Mouse (Mus musculus): ENCODE results near the gene Tmem267. TPM values are rescaled to one million over a fixed set of nuclear protein-coding genes. Genes with fewer than 3 reads are reported as not detected.
"Not testable (repeated sequence)": the region's sequence is repeated elsewhere in the genome, so short reads cannot be mapped to it uniquely, and the experiment has no call there.

The Tmem267 gene
- polyA plus RNA-seq (2016; fragmentation: Nextera tagmentation; extraction: Ambion mirVana), result 2.3 and 2.9 TPM in 2 replicates

GRCm38 (mm10) chr13:119487880-119488580 lies at the start of gene Tmem267, which contains the start of gene 3110070M22Rik:
Tmem267 (plus strand) TSS chr13:119488039.
3110070M22Rik (minus strand) TSS chr13:119488383.
- no peak for ATAC-seq (ENCODE audit: low FRiP score, low read depth)
- WGBS, result 77% methylated on average over 87 of the region's 87 CpGs
- H3K4me2 ChIP-seq (replicated peaks), result peak within 1 kb of the TSS; percentile 22
- peaks cover 18% of the 10 kb centered on the region for H3K9me3 ChIP-seq
- peak within 1 kb of the TSS; percentile 26 for H3K27ac ChIP-seq (replicated peaks)
- H3K27me3 ChIP-seq, result no peaks in the 10 kb centered on the region
- H3K9ac ChIP-seq (replicated peaks), result no peak within 1 kb of the TSS
- no peak within 1 kb of the TSS for H3K4me3 ChIP-seq
- H3K4me1 ChIP-seq, result no peaks in the 10 kb centered on the region
- peaks cover 25% of the 10 kb centered on the region for H3K36me3 ChIP-seq

DNA sequence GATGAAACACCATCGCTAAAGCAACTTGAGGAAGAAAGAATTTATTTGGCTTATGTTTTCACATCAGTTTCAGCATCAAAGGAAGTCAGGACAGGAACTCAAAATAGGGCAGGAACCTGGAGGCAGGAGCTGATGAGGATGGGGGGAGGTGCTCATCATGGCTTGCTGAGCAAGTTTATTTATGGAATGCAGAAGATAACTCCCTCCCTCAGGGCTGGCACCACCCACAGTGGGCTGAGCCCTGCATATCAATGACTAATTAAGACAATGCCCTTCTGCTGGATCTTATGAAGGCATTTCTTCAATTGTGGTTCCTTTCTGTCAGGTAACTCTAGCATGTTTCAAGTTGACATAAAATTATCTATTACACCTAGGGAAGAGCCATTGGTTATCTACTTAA lies 45.6 kb upstream of the Tmem267 start:
- Histone ChIP-seq H3K4me2 (replicated peaks) (no peak overlapping the region), H3K9me3 (no peaks in the 10 kb centered on the region), H3K9ac (replicated peaks) (no peak overlapping the region), H3K4me3 (no peak overlapping the region), H3K27me3 (no peaks in the 10 kb centered on the region), H3K4me1 (no peaks in the 10 kb centered on the region), H3K36me3 (peaks cover 61% of the 10 kb centered on the region), H3K27ac (replicated peaks) (no peak overlapping the region)
- WGBS, result 88% methylated on average over 1 of the region's 1 CpGs
- ATAC-seq (ENCODE audit: low FRiP score, low read depth), result no peak

GRCm38 (mm10) chr13:119453563-119453962 lies 34.3 kb upstream of the Tmem267 start:
- H3K4me1 ChIP-seq, result no peaks in the 10 kb centered on the region
- H3K27ac ChIP-seq (replicated peaks), result no peak overlapping the region
- H3K4me3 ChIP-seq, result no peak overlapping the region
- H3K9me3 ChIP-seq, result no peaks in the 10 kb centered on the region
- H3K4me2 ChIP-seq (replicated peaks), result no peak overlapping the region
- H3K9ac ChIP-seq (replicated peaks), result no peak overlapping the region
- peaks cover 47% of the 10 kb centered on the region for H3K36me3 ChIP-seq
- no peak for ATAC-seq (ENCODE audit: low FRiP score, low read depth)
- no peaks in the 10 kb centered on the region for H3K27me3 ChIP-seq
- 92% methylated on average over 4 of the region's 4 CpGs for WGBS

GRCm38 (mm10) chr13:119455082-119455481 lies 32.8 kb upstream of the Tmem267 start:
- no peak for ATAC-seq (ENCODE audit: low FRiP score, low read depth)
- no peaks in the 10 kb centered on the region for H3K9me3 ChIP-seq
- H3K4me1 ChIP-seq, result no peaks in the 10 kb centered on the region
- no peak overlapping the region for H3K9ac ChIP-seq (replicated peaks)
- H3K36me3 ChIP-seq, result peaks cover 51% of the 10 kb centered on the region
- H3K27me3 ChIP-seq, result no peaks in the 10 kb centered on the region
- no peak overlapping the region for H3K27ac ChIP-seq (replicated peaks)
- no peak overlapping the region for H3K4me2 ChIP-seq (replicated peaks)
- H3K4me3 ChIP-seq, result no peak overlapping the region

- ATAC-seq (ENCODE audit: low FRiP score, low read depth), result no peak
- H3K4me1 ChIP-seq, result no peaks in the 10 kb centered on the region
- H3K9ac ChIP-seq (replicated peaks), result no peak overlapping the region
- H3K27me3 ChIP-seq, result no peaks in the 10 kb centered on the region
- peaks cover 38% of the 10 kb centered on the region for H3K36me3 ChIP-seq
- no peak overlapping the region for H3K27ac ChIP-seq (replicated peaks)
- no peak overlapping the region for H3K4me3 ChIP-seq
- no peak overlapping the region for H3K4me2 ChIP-seq (replicated peaks)
- 98% methylated on average over 7 of the region's 7 CpGs for WGBS
- no peaks in the 10 kb centered on the region for H3K9me3 ChIP-seq
These were observed 31.5 kb upstream of the Tmem267 start for GRCm38 (mm10) chr13:119456342-119456741.

DNA sequence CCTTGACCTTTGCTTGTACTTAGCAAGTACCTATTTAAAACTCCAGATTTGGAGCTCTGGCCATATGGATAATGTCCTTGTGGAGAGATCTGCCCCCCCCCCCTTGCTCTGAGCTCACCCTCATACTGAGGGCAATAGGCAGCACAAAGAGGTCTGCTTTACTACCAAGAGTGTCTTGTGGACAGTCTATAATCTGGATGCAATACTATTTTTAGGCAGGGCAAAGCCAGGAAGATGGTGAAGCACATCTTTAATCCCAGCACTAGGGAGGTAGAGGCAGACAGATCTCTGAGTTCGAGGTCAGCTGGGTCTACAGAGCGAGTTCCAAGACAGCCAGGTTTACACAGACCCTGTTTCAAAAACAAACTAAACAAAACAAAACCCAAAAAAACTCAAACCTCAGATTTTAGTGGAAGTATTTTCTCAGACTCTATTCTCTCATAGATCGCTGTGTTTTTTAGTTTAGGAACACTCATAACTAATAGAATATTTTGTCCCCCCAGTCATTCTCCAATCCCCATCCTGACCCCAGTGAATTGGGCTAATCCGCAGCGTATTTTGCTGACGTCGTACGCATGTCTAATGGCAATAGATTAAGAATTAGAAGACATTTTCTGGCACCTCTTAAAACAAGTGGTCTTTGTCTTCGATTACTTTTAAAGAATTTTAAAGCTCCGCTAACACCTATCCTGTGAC lies 25.8 kb upstream of the Tmem267 start:
- 8% methylated on average over 10 of the region's 10 CpGs for WGBS
- ATAC-seq (ENCODE audit: low FRiP score, low read depth), result peak; percentile 78

DNA sequence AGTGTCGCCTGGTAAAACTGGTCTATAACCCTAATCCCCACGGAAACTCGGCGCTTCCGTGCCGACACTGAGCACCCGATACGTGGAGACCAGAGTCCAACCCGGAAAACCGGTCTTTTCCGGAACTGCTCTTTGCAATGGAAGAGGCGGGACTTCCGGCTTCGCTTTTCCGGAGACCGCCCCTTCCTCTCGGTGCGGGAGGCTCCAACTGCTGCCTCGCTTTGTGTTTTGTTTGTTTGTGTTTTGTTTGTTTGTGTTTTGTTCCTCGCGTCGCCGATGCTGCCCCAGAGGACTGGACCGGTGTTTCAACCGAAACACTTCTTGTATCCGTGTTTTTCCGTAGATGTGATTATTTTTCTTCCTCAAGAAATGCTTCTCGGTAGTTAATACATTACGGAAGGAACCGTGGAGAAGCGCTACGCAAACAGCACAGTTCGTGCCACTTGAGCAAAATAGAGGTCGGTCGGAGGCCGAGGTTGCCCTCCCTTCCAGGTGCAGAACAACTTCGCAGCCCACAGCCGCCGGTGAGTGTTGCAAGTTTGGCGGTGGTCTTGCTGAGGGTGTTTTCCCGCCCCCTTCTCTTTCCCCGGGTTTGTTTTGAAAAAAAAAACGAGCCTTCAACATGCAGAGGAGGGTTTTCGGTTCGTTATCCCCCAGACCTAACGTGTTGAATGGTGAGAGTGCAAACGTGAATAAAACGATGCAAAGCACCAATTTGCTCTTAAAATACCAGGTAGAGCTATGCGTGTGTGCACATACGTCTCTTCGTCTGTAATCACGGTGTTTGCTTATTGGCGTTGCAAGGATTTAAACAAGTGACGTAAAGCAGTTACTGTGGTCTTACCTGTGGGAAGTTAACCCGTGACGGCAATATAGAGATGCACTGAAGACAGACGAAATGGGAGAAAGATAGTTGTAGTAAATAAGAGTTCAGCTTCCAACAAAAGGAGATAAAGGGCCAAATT lies 25.0 kb upstream of the Tmem267 start, which contains the start of gene 4833420G17Rik:
4833420G17Rik (plus strand) TSS at position 173 of the 965 bp plus-strand sequence.
- H3K27ac ChIP-seq (replicated peaks), result peak within 1 kb of the TSS; percentile 72
- H3K27me3 ChIP-seq, result no peaks in the 10 kb centered on the region
- H3K4me3 ChIP-seq, result peak within 1 kb of the TSS; percentile 79
- H3K4me1 ChIP-seq, result peaks cover 19% of the 10 kb centered on the region
- peak within 1 kb of the TSS; percentile 70 for H3K4me2 ChIP-seq (replicated peaks)
- peaks cover 33% of the 10 kb centered on the region for H3K36me3 ChIP-seq
- H3K9ac ChIP-seq (replicated peaks), result peak within 1 kb of the TSS; percentile 81
- 7% methylated on average over 57 of the region's 57 CpGs for WGBS
- no peaks in the 10 kb centered on the region for H3K9me3 ChIP-seq
- ATAC-seq (ENCODE audit: low FRiP score, low read depth), result peak; percentile 95

More for the DNA sequence above, 25.8 kb upstream of the Tmem267 start:
- peaks cover 24% of the 10 kb centered on the region; the same call in 1 of the 2 replicates for H3K36me3 ChIP-seq
- H3K9ac ChIP-seq (replicated peaks), result peak overlapping the region; percentile 81; the same call in 1 of the 2 replicates
- H3K4me3 ChIP-seq, result peak overlapping the region; percentile 79
- peak overlapping the region; percentile 70 for H3K4me2 ChIP-seq (replicated peaks)
- H3K27me3 ChIP-seq, result no peaks in the 10 kb centered on the region
- peak overlapping the region; percentile 72 for H3K27ac ChIP-seq (replicated peaks)
- peaks cover 19% of the 10 kb centered on the region for H3K4me1 ChIP-seq
- no peaks in the 10 kb centered on the region for H3K9me3 ChIP-seq

DNA sequence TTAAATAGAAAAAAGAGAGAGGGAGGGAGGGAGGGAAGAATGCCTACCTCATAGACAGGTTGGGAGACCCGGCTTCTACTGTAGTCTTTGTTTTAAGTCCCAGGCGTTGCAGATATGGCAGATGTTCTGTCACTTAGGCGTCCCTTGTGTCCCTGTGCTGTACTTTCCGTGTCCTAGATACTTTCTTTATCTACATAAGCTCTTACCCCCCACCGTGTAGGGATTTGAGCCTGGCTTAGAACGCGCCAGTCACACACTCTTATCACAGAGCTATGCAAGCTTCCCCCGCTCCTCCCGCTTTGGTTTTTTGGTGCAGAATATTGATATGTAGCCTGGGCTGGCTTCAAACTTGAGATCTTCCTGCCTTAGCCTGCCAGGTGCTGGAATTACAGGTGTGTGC lies 11.2 kb upstream of the Tmem267 start:
- no peaks in the 10 kb centered on the region for H3K27me3 ChIP-seq
- no peak for ATAC-seq (ENCODE audit: low FRiP score, low read depth)
- H3K27ac ChIP-seq (replicated peaks), result no peak overlapping the region
- no peaks in the 10 kb centered on the region for H3K4me1 ChIP-seq
- peaks cover 70% of the 10 kb centered on the region for H3K36me3 ChIP-seq
- WGBS, result 89% methylated on average over 9 of the region's 9 CpGs
- H3K4me3 ChIP-seq, result no peak overlapping the region
- no peak overlapping the region for H3K9ac ChIP-seq (replicated peaks)
- H3K9me3 ChIP-seq, result no peaks in the 10 kb centered on the region
- H3K4me2 ChIP-seq (replicated peaks), result no peak overlapping the region

DNA sequence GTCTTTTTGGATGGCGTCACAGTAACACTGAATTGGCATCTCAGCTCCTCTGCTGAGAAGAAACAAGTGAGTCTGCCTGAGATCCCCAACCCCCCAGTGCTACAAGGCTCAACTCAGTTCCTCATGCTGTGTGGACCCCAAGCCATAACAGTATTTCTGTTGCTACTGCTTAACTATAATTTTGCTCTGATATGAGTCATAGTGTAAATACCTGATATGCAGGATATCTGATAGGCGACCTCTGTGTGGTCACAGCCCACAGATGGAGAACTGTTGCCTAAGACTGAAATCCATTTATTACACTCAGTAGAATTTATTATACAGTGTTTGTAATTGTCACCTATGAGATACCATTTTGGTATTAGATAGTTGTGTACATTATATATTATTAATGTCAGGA lies 10.1 kb upstream of the Tmem267 start:
- 89% methylated on average over 2 of the region's 2 CpGs for WGBS
- H3K9ac ChIP-seq (replicated peaks), result no peak overlapping the region
- H3K36me3 ChIP-seq, result peaks cover 64% of the 10 kb centered on the region
- no peaks in the 10 kb centered on the region for H3K4me1 ChIP-seq
- no peaks in the 10 kb centered on the region for H3K9me3 ChIP-seq
- ATAC-seq (ENCODE audit: low FRiP score, low read depth), result no peak
- no peak overlapping the region for H3K4me3 ChIP-seq
- H3K4me2 ChIP-seq (replicated peaks), result no peak overlapping the region
- no peaks in the 10 kb centered on the region for H3K27me3 ChIP-seq
- H3K27ac ChIP-seq (replicated peaks), result no peak overlapping the region

GRCm38 (mm10) chr13:119487354-119487753 lies 485 bp upstream of the Tmem267 start:
- WGBS, result 52% methylated on average over 7 of the region's 7 CpGs
- Histone ChIP-seq H3K4me1 (no peaks in the 10 kb centered on the region), H3K36me3 (peaks cover 28% of the 10 kb centered on the region), H3K27ac (replicated peaks) (0 out of 2 replicates have a peak overlapping the region, but pooled peaks have one; percentile 26), H3K4me2 (replicated peaks) (peak overlapping the region; percentile 22), H3K9me3 (peaks cover 18% of the 10 kb centered on the region), H3K4me3 (no peak overlapping the region), H3K27me3 (no peaks in the 10 kb centered on the region), H3K9ac (replicated peaks) (no peak overlapping the region)
- no peak for ATAC-seq (ENCODE audit: low FRiP score, low read depth)

- H3K27ac ChIP-seq (replicated peaks); H3K4me3 ChIP-seq; H3K9ac ChIP-seq (replicated peaks); H3K36me3 ChIP-seq; H3K4me1 ChIP-seq; ATAC-seq (ENCODE audit: low FRiP score, low read depth); H3K27me3 ChIP-seq; H3K4me2 ChIP-seq (replicated peaks): not testable (repeated sequence)
- 92% methylated on average over 10 of the region's 10 CpGs for WGBS
- H3K9me3 ChIP-seq, result peaks cover 23% of the 10 kb centered on the region
These were observed 4.2 kb downstream of the Tmem267 start for GRCm38 (mm10) chr13:119492083-119492482.
